28 mouse cellular contexts compared by ENCODE assay signal in genomic region chr16:77945442-77945841, GRCm38 (mm10).
A peak's percentile ranks its signal among the peaks of the same experiment; 100 is the strongest.
DNase-seq lines count a peak whose midpoint lies in the region; ATAC-seq lines count a peak whose summit lies in the region.
"Had no signal": no experiment of that assay in that cellular context is flagged by ENCODE, and none has a peak within 500 bp of the region (broad histone marks: within the 10 kb centered on the region; RNA-seq: fewer than 3 reads in every experiment).

No protein-coding gene starts in this region.

- H3K4me1 ChIP-seq in embryonic facial prominence, embryonic 14.5 days (ENCODE audit: control insufficient read depth, insufficient read depth, low read length), result no peaks in the 10 kb centered on the region
- no peaks in the 10 kb centered on the region for H3K4me1 ChIP-seq in embryonic facial prominence, embryonic 10.5 days
- H3K4me1 ChIP-seq in heart, embryonic 11.5 days (ENCODE audit: control insufficient read depth, insufficient read depth, low read length), result no peaks in the 10 kb centered on the region
- H3K4me1 ChIP-seq in heart, embryonic 15.5 days (replicated peaks), result no peaks in the 10 kb centered on the region
- H3K4me1 ChIP-seq: forebrain, embryonic 10.5 days; forebrain, embryonic 15.5 days; lung, embryonic 15.5 days; midbrain, embryonic 12.5 days; neural tube, embryonic 13.5 days had no signal

- no peak overlapping the region for H3K4me3 ChIP-seq in embryonic facial prominence, embryonic 14.5 days (ENCODE audit: low read depth, low read length)
- no peak overlapping the region for H3K4me3 ChIP-seq in embryonic facial prominence, embryonic 10.5 days
- H3K4me3 ChIP-seq in heart, embryonic 11.5 days (ENCODE audit: low read depth, low read length), result no peak overlapping the region
- H3K4me3 ChIP-seq in heart, embryonic 15.5 days, result no peak overlapping the region
- H3K4me3 ChIP-seq: forebrain, embryonic 10.5 days; forebrain, embryonic 15.5 days; limb, embryonic 13.5 days; lung, embryonic 15.5 days; midbrain, embryonic 12.5 days; neural tube, embryonic 13.5 days had no signal

- WGBS in embryonic facial prominence, embryonic 14.5 days, result 53% methylated on average over 2 of the region's 2 CpGs
- 59% methylated on average over 2 of the region's 2 CpGs for WGBS in embryonic facial prominence, embryonic 10.5 days
- 48% methylated on average over 2 of the region's 2 CpGs for WGBS in heart, embryonic 11.5 days (ENCODE audit: insufficient replicate concordance)
- 37% methylated on average over 2 of the region's 2 CpGs for WGBS in heart, embryonic 15.5 days

- no peak for ATAC-seq in embryonic facial prominence, embryonic 14.5 days (ENCODE audit: low read depth)
- ATAC-seq in heart, embryonic 11.5 days (replicated peaks; ENCODE audit: insufficient number of reproducible peaks, low FRiP score, low TSS enrichment), result 0 out of 2 replicates have a peak, but pooled peaks have one; percentile 59
- peak; percentile 74; the same call in 1 of the 2 replicates for ATAC-seq in heart, embryonic 15.5 days (replicated peaks; ENCODE audit: insufficient number of reproducible peaks, insufficient read depth, low FRiP score, low read depth)
- ATAC-seq: forebrain, embryonic 15.5 days; intestine, postnatal 0 days; Patski had no signal

- DNase-seq in embryonic facial prominence, embryonic 14.5 days (ENCODE audit: low spot score), result peak; percentile 19
- DNase-seq in embryonic facial prominence, embryonic 10.5 days (ENCODE audit: low spot score), result no peak
- DNase-seq in heart, postnatal 14 days, result no peak
- DNase-seq in NIH3T3 (ENCODE audit: low read depth) (peak; percentile 44), MN1 (ENCODE audit: low spot score) (no peak)
- DNase-seq in right cerebral cortex, postnatal 10 days (ENCODE audit: low spot score in 2 of 2), result no peak
- DNase-seq: adrenal gland, adult 2 months; adrenal gland, postnatal 36 days; cerebellum, adult 2 months; cerebellum, postnatal 14 days; gastrocnemius, postnatal 25 days; kidney, adult 9 months; kidney, postnatal 14 days; thymus, adult 2 months; thymus, postnatal 36 days had no signal

- no peak overlapping the region for H3K9ac ChIP-seq in embryonic facial prominence, embryonic 14.5 days (ENCODE audit: low read depth, low read length)
- no peak overlapping the region for H3K9ac ChIP-seq in heart, embryonic 11.5 days (ENCODE audit: low read depth, low read length)
- H3K9ac ChIP-seq in heart, embryonic 15.5 days, result no peak overlapping the region
- H3K9ac ChIP-seq: forebrain, embryonic 15.5 days; hindbrain, embryonic 14.5 days; limb, embryonic 13.5 days; lung, embryonic 15.5 days; midbrain, embryonic 12.5 days; neural tube, embryonic 13.5 days had no signal

- no peaks in the 10 kb centered on the region for H3K9me3 ChIP-seq in embryonic facial prominence, embryonic 14.5 days (ENCODE audit: control insufficient read depth, low read length)
- no peaks in the 10 kb centered on the region for H3K9me3 ChIP-seq in embryonic facial prominence, embryonic 10.5 days
- H3K9me3 ChIP-seq in heart, embryonic 11.5 days (replicated peaks; ENCODE audit: control insufficient read depth, low read length), result no peaks in the 10 kb centered on the region
- no peaks in the 10 kb centered on the region for H3K9me3 ChIP-seq in heart, embryonic 15.5 days (replicated peaks)
- H3K9me3 ChIP-seq: forebrain, embryonic 10.5 days; forebrain, embryonic 15.5 days; limb, embryonic 13.5 days; lung, embryonic 15.5 days; midbrain, embryonic 12.5 days; neural tube, embryonic 13.5 days had no signal

- no peaks in the 10 kb centered on the region for H3K27me3 ChIP-seq in embryonic facial prominence, embryonic 14.5 days (replicated peaks; ENCODE audit: control insufficient read depth, insufficient read depth, low read length)
- no peaks in the 10 kb centered on the region for H3K27me3 ChIP-seq in embryonic facial prominence, embryonic 10.5 days (replicated peaks; ENCODE audit: low read depth, poor library complexity, severe bottlenecking)
- H3K27me3 ChIP-seq in heart, embryonic 11.5 days (ENCODE audit: control insufficient read depth, insufficient read depth, low read length), result no peaks in the 10 kb centered on the region
- no peaks in the 10 kb centered on the region for H3K27me3 ChIP-seq in heart, embryonic 15.5 days
- H3K27me3 ChIP-seq: CH12.LX; forebrain, embryonic 15.5 days; limb, embryonic 13.5 days; lung, embryonic 15.5 days; midbrain, embryonic 12.5 days; neural tube, embryonic 13.5 days had no signal

- H3K36me3 ChIP-seq in embryonic facial prominence, embryonic 14.5 days (ENCODE audit: control insufficient read depth, insufficient read depth, low read length), result no peaks in the 10 kb centered on the region
- H3K36me3 ChIP-seq in embryonic facial prominence, embryonic 10.5 days (replicated peaks), result no peaks in the 10 kb centered on the region
- H3K36me3 ChIP-seq in heart, embryonic 11.5 days (ENCODE audit: control insufficient read depth, insufficient read depth, low read length), result no peaks in the 10 kb centered on the region
- H3K36me3 ChIP-seq in heart, embryonic 15.5 days, result no peaks in the 10 kb centered on the region
- H3K36me3 ChIP-seq: forebrain, embryonic 10.5 days; forebrain, embryonic 15.5 days; limb, embryonic 13.5 days; lung, embryonic 15.5 days; midbrain, embryonic 12.5 days; neural tube, embryonic 13.5 days had no signal

- no peak overlapping the region for H3K27ac ChIP-seq in embryonic facial prominence, embryonic 14.5 days (replicated peaks; ENCODE audit: low read depth, low read length)
- H3K27ac ChIP-seq in embryonic facial prominence, embryonic 10.5 days (replicated peaks), result no peak overlapping the region
- no peak overlapping the region for H3K27ac ChIP-seq in heart, embryonic 11.5 days (ENCODE audit: low read depth, low read length)
- H3K27ac ChIP-seq in heart, embryonic 15.5 days, result 0 out of 2 replicates have a peak overlapping the region, but pooled peaks have one; percentile 6
- H3K27ac ChIP-seq: forebrain, embryonic 10.5 days; forebrain, embryonic 15.5 days; hindbrain, embryonic 14.5 days; limb, embryonic 13.5 days; lung, embryonic 15.5 days; midbrain, embryonic 12.5 days; neural tube, embryonic 13.5 days had no signal

- intact Hi-C loops in heart, postnatal 14 days (cut with DNase I), result no loop called here

- no peak overlapping the region for H3K4me2 ChIP-seq in embryonic facial prominence, embryonic 14.5 days (ENCODE audit: low read depth, low read length)
- H3K4me2 ChIP-seq in heart, embryonic 11.5 days, result no peak overlapping the region
- H3K4me2 ChIP-seq in heart, embryonic 15.5 days, result no peak overlapping the region
- H3K4me2 ChIP-seq: forebrain, embryonic 15.5 days; hindbrain, embryonic 14.5 days; limb, embryonic 13.5 days; liver, embryonic 11.5 days; lung, embryonic 15.5 days; midbrain, embryonic 12.5 days; neural tube, embryonic 13.5 days had no signal

Comparison
In these comparisons a context has a peak if more than half of its experiments do, and no peak if none do; other contexts are left out.
1. DNase-seq: peak in embryonic facial prominence, embryonic 14.5 days (single experiment) and NIH3T3 (single experiment); none in embryonic facial prominence, embryonic 10.5 days (single experiment), heart, postnatal 14 days (0 of 2), right cerebral cortex, postnatal 10 days (0 of 2) and MN1 (single experiment).